Mouse (Mus musculus) brain, embryonic 14.5 days (tissue): ENCODE measurements around the gene Rnf103.
"Not testable (repeated sequence)": the region's sequence is repeated elsewhere in the genome, so short reads cannot be mapped to it uniquely, and the experiment has no call there.

Source experiments
- CTCF ChIP-seq: fragments of 200-500 bp; IDR thresholded peaks from 2 replicates; pipeline ENCODE4 v1.5.1; 2012; ENCODE audit warnings: inconsistent platforms, mild to moderate bottlenecking, moderate library complexity, borderline replicate concordance; ENCODE audit not compliant: insufficient read depth, insufficient read length; ENCODE audit errors: extremely low read depth
- POLR2A ChIP-seq: fragments of 200-500 bp; IDR thresholded peaks from 2 replicates; pipeline ENCODE4 v1.6.1; 2012; ENCODE audit warnings: mild to moderate bottlenecking, inconsistent platforms, borderline replicate concordance; ENCODE audit not compliant: poor library complexity, insufficient read depth, insufficient read length, severe bottlenecking; ENCODE audit errors: extremely low read depth

DNA sequence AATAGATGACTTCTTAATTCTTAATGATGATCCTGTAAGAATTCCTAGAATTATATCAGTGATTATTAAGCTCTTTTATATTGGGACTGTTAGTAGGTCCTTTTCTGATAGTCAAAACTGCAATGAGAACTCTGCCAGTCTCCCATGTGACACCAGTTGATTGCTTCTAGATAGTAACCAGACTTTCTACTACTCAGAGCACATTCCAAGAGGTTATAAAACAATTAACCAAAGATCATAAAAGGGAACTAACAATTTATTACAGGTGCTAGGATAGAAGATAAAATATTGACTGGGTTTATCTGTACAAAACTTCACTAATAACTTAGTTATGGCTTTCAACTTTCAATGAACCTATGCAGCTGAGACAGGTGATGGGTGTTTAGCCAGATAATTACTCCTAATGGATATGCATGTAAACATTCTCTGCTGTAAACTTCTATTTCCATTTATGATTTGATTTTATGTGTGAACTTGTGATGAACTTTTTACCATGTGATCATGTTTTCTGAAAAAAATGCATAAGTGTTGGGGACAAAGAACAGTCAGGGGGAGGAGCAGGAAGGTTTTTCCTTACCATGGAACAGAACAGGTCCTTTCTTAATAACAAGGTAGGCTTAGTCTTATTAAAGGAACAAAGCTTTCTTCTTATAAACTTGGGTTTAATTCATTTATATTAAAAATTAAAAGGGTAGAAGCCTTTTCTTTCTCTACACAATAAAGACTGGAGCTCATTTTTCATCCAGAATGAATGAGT is 39.5 kb upstream of the Rnf103 start:
- not testable (repeated sequence) for TF ChIP-seq POLR2A, CTCF
